Mouse (Mus musculus) heart, adult 11 months (tissue): Measurements from ENCODE around the gene Slc8a1.
A peak's percentile ranks its signal among the peaks of the same experiment; 100 is the strongest.

ENCODE experiments used
- DNase-seq: peaks from one replicate; pipeline ENCODE4 v3.0.0; 2022

Slc8a1 gene

DNA sequence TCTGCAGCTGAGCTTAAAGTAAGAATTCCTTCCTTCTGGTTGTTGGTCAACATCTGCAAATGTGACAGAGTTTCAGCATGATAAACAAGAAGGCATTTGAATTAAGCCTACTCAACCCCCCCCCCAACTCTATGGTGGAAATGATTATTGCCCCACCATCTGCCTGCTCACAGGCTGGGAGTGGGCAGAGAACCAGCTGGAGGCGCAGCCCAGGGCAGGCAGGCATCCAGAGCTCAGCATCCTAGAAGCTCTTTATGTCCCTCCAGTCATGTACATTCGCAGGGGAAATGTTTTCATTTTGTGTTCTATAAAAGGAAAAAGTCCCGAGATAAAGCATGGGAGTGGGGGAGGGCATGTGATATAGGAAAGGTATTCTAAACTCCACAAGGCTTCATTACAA is 235.4 kb downstream of the Slc8a1 start:
- DNase-seq, result no peak

DNA sequence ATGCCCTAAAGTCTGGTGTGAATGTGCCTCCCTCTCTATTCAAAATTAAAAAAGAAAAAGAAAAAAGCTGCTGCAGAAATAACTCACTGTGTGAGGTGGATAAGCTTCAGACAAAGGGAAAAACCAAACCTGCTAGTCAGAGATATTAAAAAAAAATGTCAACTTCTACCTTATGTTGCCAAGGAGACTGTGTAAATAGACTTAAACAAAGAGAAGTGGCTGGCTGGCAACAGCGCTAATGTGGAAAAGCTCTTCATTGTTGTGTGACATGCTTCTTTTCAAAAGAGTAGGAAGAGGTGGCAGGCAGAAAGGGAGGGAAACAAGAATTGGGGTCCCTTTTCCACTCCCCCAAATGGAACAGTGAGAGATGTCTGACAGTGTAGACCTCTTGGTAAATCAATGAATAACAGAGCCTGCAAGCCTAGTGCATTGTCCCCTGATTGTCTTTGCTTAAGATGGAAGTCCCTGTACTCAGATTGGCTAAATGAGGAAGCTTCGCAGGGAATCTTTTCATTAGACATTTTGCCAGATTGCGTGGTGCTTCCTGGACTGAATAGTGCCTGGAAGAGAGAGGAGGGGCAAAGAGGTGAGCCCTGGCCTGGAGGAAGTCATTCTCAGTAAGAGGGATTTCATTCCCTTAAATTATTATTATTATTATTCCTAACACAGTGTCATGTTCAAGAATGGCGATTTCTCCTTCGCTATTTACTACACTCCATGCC is 237.3 kb downstream of the Slc8a1 start:
- DNase-seq, result no peak

DNA sequence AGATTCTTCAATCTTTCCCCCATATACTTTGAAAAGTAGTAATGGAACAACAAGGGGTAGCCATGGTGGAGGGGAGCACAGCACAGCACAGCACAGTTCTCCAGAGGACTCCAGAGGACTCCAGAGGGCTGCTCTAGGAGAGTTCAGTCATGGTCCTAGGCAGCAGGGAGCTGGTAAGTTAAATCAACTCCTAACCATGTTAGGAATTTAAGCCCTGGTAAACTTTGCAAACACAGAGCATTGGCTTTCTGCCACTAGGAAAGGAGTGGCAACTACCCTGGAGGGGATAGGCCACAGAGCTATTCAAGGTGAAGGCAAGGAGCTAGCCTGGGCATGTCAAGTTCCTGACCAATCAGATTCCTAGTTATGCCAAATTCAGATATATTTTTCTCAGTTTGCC is 240.3 kb downstream of the Slc8a1 start:
- no peak for DNase-seq

DNA sequence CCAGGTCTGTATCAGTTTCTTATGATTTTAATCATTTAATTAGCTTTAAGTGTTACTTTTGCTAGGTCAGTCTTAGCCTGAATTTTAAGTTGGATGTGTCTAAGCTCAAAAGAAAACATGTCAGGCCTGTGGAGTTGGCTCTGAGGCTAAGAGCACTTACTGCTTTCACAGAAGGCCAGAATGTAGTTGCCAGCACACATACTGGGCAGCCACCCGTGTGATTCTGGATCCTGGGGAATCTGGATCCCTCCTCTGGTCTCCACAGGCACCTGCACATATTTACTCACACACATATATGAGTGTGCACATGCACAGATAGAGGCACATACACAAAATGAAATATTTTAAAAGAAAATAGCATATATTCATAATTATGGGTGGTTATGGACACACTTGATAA is 241.6 kb downstream of the Slc8a1 start:
- DNase-seq, result no peak

DNA sequence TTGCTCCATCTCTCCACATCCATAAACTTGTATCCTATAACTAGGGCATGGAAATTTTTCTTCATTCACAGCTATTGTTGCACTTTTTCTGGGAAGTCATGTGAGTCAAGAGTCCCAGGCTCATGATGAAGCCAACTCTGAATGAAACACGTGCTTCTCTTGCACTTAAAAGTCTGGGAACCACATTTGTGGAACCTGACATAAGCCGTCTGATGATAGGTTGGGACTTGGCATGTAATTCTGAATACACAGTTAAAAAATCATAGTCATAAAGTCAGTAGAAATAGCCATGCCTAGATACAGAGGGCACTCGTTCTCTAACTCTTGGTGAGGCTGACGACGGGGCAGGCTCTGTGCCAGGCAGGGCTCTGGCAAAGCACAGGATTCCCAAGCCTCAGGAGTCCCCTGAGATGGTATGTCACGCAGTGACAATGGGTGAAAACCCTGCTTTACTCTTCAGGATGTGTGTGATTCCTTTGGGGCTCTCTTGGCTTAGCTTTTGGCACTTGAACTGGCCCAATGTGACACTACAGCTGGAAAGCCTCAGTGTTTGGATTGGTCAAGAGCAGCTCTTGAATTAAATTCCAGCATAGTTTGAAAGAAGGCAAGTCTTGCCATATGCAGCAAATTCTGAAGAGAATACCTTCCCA is 245.8 kb downstream of the Slc8a1 start:
- peak; percentile 97 for DNase-seq

DNA sequence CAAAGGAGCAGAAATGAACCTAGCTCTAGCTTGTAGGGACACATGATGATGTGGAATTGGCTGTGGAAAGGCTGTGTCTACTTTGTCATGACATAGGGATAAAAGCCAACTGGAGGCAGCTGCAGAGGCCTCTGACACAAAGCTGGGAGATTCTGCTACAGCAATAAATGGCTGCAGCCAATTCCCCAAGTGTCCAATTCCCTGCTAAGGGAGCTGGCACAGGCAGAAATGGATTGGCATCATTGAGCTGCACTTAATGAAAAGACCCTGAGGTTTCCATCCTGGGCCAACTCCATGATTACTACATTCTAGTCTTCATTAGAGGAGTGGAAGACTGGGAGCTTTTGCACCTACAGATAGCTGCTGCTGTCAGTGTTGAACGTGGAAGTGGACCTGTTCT is 251.8 kb downstream of the Slc8a1 start:
- no peak for DNase-seq

DNA sequence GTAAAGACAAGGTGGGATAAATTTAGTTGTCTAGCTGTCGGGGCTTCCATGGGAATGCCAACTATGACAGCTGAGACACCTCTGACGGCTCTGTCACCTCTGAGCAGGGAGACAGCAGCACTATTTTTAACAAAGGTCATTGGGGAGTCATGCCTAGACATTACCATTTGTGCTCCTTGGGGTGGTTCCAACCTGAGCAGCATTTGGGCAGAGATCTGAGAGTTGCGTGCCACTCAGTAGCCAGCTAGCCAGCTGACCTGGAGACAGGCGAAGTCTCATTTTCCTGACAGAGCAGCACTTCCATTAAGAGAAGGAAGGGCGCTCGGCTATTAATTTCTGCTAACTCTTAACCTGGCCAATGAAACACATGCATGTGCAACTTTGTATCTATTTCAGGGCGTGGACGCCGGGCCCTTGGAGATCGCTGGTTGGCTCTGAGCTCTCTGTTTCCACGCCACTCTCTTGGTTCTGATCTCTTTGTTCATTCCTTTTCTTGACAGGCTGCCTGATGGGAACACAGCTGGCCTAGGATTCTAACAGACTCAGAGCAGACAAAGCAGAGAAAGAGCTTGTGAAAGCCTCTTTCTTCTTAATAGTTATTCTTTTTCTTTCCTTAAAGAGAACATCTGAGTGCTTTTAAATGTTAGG is 256.2 kb downstream of the Slc8a1 start:
- DNase-seq, result peak; percentile 96

DNA sequence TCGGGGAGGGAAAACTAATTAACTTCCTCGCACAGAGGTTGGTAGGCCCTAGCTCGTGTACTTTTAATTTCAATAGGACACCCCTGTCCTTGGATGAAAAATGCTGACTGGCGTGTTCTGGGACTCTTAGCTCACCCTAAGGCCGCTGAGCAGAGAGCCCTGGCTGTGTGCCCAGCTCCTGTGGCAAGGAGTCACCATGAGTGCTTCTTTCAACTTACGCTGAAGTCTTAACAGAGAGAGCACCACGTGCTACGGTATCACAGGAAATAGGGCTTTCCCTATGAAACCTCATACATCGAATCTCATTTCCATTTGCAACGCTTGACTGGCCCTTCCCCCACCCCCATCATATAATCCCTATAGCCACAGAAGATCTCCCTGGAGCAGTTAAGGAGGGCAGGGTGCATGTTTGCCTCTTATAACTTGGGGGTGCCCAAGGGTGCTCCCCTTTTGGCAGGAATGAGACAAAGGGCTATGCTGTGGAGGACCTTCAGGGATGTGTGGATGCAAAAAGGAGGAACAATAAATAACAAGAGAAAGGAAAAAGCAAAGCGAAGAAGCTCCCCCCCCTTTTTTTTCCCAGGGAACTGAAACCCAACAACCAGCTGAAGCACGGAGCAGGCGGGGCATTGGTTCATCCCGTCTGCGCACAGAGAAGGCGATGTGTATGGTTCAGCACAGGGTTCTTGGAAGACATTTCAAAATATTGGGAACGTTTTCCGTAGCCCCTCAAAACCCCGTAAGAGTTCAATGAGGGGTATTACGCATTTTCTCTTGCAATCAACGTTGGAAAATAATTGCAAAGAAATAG is 257.6 kb downstream of the Slc8a1 start:
- DNase-seq, result peak; percentile 98

DNA sequence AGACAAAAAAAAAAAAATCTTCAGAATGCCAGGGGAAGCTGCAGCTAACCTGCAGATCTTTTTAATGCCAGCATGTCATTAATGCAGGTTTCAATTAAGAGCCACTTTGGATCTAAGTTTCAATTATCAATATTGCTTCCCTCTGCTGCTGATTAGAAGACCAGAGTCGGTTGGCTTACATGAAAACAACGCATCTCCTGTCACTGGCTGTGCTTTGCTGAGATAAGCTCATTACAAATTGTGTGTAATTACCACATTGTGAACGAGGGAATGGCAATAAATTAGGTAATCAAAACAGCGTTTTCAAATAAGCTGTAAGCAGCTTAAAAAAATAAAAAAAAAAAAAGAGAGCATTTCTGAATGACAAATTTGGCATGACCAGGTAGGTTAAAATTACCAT is 258.4 kb downstream of the Slc8a1 start:
- no peak for DNase-seq

DNA sequence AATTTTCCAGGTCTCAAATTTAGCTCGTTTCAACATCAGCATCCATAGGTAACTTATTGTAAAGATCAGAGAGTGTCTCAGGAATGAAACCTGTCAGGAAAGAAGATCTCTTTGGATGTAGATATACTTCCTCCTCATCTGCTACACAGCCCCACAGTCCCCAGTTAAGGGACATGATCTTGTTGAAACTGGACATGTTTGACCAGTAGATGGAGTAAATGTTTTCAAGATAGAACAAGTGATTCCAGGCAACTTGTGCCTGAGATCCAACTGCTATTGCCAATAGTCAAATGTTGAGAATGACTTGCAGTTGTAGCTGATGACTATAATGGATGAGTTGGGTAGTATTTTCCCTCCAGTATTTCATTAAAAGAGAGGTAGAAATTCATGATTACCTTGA is 260.8 kb downstream of the Slc8a1 start:
- no peak for DNase-seq

DNA sequence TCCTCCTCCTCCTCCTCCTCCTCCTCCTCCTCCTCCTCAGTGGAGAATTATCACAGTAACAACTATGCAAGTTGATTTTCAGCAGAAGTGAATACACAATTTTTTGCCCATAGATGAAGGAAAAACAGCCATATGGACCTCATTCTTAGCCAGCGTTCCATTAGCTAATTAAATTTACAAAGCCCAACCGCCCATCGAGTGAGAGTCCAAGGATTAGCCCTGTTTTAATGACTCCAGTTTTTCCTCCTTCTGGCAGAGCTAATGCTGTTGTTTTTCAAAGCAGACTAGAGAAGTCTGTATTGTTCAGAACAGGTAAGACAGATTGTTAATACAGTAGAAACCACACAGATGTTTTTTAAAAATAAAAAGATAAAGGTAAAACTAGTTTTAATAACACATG is 264.8 kb downstream of the Slc8a1 start:
- DNase-seq, result no peak

DNA sequence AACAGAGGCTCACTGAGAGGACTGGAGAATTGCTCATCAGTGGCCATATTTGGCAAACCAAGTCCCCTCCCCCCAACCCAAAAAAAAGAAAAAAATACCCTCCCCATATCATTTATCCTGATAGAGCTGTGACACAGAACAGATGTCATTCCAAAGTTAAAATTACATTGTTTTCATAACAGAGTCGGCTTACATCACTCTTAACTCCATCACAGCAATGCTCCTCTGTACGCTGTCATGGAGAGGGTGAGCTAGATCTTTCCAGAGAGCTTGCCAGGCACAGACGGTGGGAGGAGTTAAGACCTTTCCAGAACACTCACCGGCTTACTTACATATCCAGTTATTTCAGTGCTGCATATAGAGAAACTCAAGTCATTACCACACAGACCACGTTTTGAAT is 269.2 kb downstream of the Slc8a1 start:
- DNase-seq, result peak; percentile 95

DNA sequence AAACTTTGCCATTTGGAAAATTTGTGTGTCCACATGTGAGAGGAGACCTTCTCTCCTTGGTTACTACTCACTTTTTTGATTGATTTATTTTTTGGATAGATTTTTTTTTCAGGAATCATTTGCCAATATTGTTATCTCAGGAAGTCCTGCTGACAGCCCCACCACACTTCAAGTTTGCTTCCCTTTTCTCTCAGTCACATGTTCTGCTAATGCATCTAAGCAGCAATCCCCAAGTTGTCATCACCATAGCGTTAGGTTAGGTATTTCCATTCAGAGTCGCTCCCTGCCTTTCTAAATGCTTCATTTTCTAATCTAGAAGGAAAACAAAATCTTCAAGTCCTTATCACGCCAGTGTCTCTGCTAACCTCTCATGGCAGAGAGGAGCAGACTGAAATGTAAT is 278.8 kb downstream of the Slc8a1 start:
- DNase-seq, result no peak

DNA sequence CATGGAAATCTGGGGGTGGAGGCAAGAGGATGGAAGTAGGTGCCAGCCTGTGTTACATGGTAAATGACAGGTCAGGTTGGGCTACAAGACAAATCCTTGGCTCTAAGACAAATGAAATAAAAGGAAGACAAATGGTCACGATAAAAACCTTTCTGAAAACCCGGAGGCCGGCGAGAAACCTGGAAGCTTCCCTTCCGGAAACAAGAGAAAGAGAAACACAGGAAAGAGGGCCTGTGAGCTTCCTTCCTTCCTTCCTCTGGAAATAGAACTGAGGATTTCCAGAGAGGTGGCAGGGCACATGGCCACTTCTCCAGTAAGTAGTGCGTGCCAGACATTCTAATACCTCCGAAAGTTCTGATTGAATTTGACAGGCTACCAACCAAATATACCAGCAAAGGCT is 282.2 kb downstream of the Slc8a1 start:
- peak; percentile 75 for DNase-seq

DNA sequence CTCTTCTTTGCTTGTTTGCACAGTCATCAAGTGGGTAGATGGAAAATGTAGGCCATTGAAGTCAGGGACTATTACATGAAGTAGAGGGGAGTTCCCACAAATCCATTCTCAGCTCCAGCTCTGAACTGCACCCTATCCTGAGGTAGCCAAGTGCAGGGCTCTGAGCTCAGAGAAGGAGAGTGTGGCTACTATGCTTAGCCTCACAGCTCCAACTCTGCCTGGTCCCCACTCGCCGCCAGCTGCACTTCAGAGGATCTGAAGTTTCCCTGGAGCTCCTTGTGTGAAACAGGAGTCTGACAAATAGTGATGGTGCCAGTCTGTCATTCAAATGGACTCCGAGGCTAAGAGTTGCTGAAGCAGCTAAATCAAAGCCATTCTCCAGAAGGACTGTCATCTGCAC is 282.9 kb downstream of the Slc8a1 start:
- DNase-seq, result no peak

DNA sequence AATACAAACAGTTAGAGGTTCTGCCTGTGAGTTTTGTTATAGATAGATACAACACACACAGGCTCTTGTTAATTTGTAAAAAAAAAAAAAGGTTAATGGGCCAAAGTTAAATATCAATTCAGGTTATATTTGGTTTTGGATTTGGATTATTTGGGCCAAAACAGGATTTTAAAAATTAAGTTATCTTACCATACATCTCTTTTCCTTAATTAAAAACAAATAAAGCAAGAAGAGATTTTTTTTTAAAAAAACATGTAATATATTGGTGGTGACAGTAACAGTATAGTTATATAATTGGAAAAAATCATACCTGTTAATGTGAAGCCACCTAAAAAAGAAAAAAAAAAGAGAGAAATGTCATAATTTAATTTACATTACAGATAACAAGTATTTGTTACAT is 296.7 kb downstream of the Slc8a1 start, which contains the start of gene Gm11096:
Gm11096 (plus strand) TSS at position 301 of the 400 bp plus-strand sequence.
- DNase-seq, result no peak

DNA sequence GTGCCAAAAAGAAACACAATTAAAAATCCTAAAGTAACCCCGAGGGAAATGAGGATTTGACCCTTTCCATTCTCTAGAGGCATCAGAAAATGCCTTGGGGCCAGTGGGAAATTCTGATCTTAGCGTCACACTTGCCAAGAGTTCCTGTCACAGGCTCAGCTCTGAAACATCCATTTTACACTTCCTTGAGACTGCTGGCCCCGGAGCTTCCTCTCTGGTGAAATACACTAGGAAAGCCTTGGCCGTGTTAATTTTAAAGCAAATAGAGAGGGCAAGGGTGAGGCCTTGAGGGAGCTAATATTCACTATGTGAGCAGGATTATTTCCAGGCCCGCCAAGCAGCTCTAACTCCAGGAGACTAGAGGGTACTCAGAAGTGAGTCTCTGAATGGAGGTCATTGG is 305.0 kb downstream of the Slc8a1 start:
- peak; percentile 97 for DNase-seq

DNA sequence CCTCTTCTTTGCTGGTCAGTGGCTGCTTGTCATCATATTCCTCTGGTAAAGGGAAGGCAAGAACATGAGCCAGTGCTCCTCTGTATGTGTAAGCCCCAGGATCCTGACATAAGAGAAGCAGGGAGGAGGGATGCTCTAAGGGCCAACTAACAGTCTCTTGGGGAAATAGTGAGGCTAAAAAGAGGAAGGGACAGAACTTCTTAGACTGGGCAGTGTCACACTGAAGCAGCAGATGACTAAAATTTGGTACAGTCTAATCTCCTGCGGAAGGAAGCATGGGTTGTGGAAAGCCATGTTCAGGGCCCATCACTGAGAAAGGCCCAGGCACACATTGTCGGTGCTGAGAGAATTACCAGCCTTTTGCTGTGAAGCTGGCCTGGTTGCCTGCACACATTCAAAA is 305.4 kb downstream of the Slc8a1 start:
- DNase-seq, result peak; percentile 88

DNA sequence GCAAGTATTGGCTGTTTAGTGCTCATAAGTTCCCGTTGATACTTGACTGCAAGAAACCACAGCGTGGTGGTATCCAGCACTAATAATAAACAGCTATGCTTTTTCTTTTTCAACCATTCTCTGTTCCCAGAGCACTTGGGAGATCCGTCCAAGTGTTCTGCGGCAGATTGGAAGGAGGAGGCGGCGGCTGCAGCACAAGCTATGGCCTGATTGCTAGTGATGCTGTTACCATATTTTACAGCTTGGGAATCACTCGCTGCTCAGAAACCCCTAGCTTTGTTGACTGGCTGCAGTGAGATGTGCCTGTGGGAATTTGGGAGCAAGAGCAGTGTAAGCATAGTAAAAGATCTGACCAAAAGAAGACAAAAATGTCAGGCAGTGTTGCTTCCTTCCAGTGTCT is 310.9 kb downstream of the Slc8a1 start:
- DNase-seq, result peak; percentile 62

DNA sequence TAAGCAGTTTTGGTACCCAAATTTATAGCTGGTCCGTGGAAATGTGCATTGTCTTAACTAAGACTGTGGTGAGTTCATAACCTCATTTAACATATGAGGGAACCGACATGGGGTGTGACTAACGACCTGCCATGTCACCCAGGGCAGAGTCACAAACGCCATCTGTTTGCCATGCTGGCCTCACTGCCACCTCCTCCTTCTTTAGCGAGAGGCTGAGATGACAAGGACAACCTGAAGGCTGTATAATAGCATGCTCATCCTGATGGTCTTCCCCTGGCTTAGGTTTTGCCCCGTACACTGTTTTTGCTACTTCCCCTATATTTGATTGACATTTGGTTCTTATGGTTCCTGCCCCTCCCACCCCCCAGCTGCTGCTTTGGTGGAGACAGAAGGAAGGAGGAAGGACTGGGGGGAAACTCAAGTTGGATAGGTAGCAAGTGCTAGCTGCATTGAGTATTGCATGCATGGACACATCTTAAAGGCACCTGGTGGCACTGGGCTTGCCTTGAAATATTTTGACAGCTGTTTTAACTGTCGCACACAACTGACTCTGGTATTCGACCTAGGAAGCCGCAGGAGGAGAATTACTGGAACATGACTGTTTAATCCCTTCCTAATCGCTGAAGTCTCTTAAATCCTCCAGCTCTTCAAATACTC is 313.8 kb downstream of the Slc8a1 start:
- peak; percentile 63 for DNase-seq

DNA sequence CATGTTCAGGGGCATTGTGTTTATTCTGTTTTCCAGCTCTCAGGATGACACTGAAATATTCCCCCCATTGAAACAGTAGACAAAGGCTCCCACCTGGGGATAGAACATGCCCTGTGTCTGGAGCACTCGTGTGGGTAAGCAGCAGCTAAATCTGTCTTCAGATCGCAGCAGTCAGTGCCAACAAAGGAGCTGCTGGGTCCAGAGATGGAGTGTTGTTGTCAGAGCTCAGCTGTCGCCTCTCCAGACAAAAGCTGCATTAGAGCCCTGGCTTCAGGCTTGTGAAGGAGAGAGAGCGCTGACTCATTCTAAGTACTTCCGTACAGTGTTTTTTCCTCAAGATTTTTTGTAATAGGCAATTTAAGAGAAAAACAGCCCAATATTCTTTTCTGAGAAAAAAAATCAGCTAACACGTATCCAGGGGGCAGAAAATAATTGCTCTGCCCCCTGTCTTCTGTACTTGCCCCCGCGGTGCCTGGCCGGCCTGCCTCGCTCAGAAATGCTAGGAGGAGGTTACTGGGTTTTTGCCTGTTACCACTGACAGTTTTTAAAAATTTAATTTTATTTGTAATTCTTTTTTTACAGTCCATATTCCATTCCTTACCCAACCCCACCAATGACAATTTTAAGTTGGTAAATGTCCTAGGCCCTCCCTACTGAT is 318.2 kb downstream of the Slc8a1 start:
- peak; percentile 92 for DNase-seq
